Mouse (Mus musculus): ENCODE measurements around the gene Kif5a. TPM values are rescaled to one million over a fixed set of nuclear protein-coding genes. Genes with fewer than 3 reads are reported as not detected.

Gene Kif5a
- polyA plus RNA-seq, 1 experiment from 2014 or later: 0.06 TPM

DNA sequence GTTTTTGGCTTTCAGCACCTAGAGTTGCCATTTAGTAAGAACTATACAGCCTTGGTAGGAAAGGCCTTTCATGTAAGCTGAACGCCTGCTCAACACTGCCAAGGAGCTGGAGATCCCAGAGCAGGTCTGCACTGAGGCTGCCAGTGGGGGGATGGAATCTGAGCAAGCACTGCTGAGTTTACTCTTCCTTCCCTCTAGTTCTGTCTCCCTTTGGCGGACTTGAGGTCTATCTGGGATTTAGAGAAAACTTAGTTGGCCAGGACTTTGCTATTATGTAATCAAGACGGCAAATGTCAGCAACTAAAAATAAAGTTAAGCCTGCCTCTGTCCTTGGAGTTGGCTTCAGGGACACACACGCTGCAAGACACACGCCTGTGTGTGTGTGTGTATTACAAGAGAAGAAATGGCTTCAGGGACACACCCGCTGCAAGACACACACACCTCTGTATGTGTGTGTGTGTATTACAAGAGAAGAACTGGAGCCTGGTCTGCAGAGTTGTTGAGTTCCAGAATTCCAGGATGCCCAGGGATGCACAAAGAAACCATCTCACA lies 29.9 kb upstream of the Kif5a start:
- Histone ChIP-seq H3K4me3 (ENCODE audit: low read depth, low read length) (peak overlapping the region; percentile 76), H3K4me1 (ENCODE audit: insufficient read depth) (peaks cover 33% of the 10 kb centered on the region), H3K9me3 (ENCODE audit: low read length) (no peaks in the 10 kb centered on the region), H3K4me2 (ENCODE audit: low read depth, low read length) (peak overlapping the region; percentile 91), H3K36me3 (replicated peaks; ENCODE audit: insufficient read depth, low read length) (peaks cover 53% of the 10 kb centered on the region), H3K27ac (ENCODE audit: low read depth) (0 out of 2 replicates have a peak overlapping the region, but pooled peaks have one; percentile 99), H3K9ac (replicated peaks) (0 out of 2 replicates have a peak overlapping the region, but pooled peaks have one; percentile 76), H3K27me3 (ENCODE audit: insufficient read depth, low read length) (no peaks in the 10 kb centered on the region)
- WGBS (ENCODE audit: insufficient replicate concordance): 69% methylated on average over 6 of the region's 6 CpGs
- DNase-seq (no peak), ATAC-seq (no peak)
- TF ChIP-seq EP300 (IDR thresholded peaks at IDR 0.05; ENCODE audit: low read depth) (no peak), CTCF (IDR thresholded peaks at IDR 0.05; ENCODE audit: low read depth) (no peak)

- Histone ChIP-seq H3K4me3 (ENCODE audit: low read depth, low read length) (peak overlapping the region; percentile 76), H3K9me3 (ENCODE audit: low read length) (no peaks in the 10 kb centered on the region), H3K4me1 (ENCODE audit: insufficient read depth) (peaks cover 41% of the 10 kb centered on the region), H3K27me3 (ENCODE audit: insufficient read depth, low read length) (no peaks in the 10 kb centered on the region), H3K27ac (ENCODE audit: low read depth) (peak overlapping the region; percentile 99), H3K9ac (replicated peaks) (peak overlapping the region; percentile 76), H3K4me2 (ENCODE audit: low read depth, low read length) (peak overlapping the region; percentile 91), H3K36me3 (replicated peaks; ENCODE audit: insufficient read depth, low read length) (peaks cover 46% of the 10 kb centered on the region)
- peak; percentile 2; the same call in 1 of the 2 replicates for ATAC-seq
- no peak for DNase-seq
- TF ChIP-seq EP300 (IDR thresholded peaks at IDR 0.05; ENCODE audit: low read depth) (peak; percentile 84), CTCF (IDR thresholded peaks at IDR 0.05; ENCODE audit: low read depth) (no peak)
- 13% methylated on average over 5 of the region's 5 CpGs for WGBS (ENCODE audit: insufficient replicate concordance)
Observed at GRCm38 (mm10) chr10:127291881-127292638, 28.9 kb upstream of the Kif5a start.

DNA sequence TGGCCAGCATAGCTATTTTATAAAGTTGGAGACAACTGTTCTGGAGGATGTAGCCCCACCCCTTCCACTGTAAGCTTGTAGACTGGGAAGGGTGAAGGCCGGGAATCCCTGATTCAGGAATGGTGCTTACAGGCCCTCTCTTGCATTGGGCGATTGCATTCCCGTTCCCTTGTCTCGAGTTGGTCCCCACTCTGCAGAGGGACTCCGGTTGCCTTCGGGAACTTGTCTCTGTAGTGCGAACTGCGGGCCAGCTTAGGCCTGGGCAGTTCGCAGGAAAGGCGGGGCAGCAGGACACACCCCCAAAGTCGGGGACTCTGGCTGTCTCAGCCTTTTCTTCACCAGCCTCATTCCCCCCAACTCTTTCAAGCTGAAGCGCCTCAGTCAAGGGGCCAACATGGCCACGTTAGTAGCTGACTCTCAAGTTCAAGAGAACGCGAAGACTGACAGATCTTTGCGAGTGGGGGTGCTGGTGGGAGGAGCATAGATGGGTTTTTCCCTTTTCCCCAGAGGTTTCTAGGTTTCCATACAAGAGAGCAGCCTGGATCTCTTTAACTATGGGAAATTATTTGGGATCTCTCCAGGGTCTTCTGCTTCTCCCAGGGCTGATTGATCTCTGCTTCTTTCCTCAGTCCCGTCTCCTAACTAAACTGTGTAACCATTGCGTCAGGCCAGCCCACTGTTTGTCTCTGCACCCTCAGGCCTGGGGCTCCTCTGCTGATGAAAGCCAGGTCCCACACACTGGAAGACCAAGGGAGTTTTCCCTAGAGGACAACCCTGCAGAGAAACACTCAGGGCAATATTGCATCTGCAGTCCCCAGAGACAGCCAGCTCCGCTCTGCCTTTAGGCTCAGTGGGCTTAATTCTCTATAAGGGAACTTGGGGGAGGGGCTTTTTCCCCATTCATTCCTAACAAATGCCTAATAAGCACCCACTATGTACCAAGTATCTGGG lies 28.1 kb upstream of the Kif5a start:
- WGBS (ENCODE audit: insufficient replicate concordance): 2% methylated on average over 19 of the region's 19 CpGs
- Histone ChIP-seq H3K27ac (ENCODE audit: low read depth) (peak overlapping the region; percentile 99), H3K4me3 (ENCODE audit: low read depth, low read length) (peak overlapping the region; percentile 76), H3K27me3 (ENCODE audit: insufficient read depth, low read length) (no peaks in the 10 kb centered on the region), H3K9me3 (ENCODE audit: low read length) (no peaks in the 10 kb centered on the region), H3K36me3 (replicated peaks; ENCODE audit: insufficient read depth, low read length) (peaks cover 46% of the 10 kb centered on the region), H3K4me2 (ENCODE audit: low read depth, low read length) (peak overlapping the region; percentile 91), H3K9ac (replicated peaks) (peak overlapping the region; percentile 76), H3K4me1 (ENCODE audit: insufficient read depth) (peaks cover 50% of the 10 kb centered on the region)
- TF ChIP-seq CTCF (IDR thresholded peaks at IDR 0.05; ENCODE audit: low read depth) (no peak), EP300 (IDR thresholded peaks at IDR 0.05; ENCODE audit: low read depth) (no peak)
- ATAC-seq: peak; percentile 18
- peak; percentile 79 for DNase-seq

GRCm38 (mm10) chr10:127290307-127290929 lies 27.3 kb upstream of the Kif5a start:
- peaks cover 46% of the 10 kb centered on the region for H3K36me3 ChIP-seq (replicated peaks; ENCODE audit: insufficient read depth, low read length)
- H3K9me3 ChIP-seq (ENCODE audit: low read length): no peaks in the 10 kb centered on the region
- peak overlapping the region; percentile 91 for H3K4me2 ChIP-seq (ENCODE audit: low read depth, low read length)
- peak; percentile 71 for TF ChIP-seq EP300 (IDR thresholded peaks at IDR 0.05; ENCODE audit: low read depth)
- peak; percentile 23 for TF ChIP-seq CTCF (IDR thresholded peaks at IDR 0.05; ENCODE audit: low read depth)
- peak overlapping the region; percentile 99 for H3K27ac ChIP-seq (ENCODE audit: low read depth)
- under 1% methylated on average over 47 of the region's 47 CpGs for WGBS (ENCODE audit: insufficient replicate concordance)
- peak; percentile 77 for ATAC-seq
- H3K4me3 ChIP-seq (ENCODE audit: low read depth, low read length): peak overlapping the region; percentile 76
- peaks cover 51% of the 10 kb centered on the region for H3K4me1 ChIP-seq (ENCODE audit: insufficient read depth)
- peak overlapping the region; percentile 76 for H3K9ac ChIP-seq (replicated peaks)
- no peaks in the 10 kb centered on the region for H3K27me3 ChIP-seq (ENCODE audit: insufficient read depth, low read length)
- DNase-seq: peak; percentile 100

DNA sequence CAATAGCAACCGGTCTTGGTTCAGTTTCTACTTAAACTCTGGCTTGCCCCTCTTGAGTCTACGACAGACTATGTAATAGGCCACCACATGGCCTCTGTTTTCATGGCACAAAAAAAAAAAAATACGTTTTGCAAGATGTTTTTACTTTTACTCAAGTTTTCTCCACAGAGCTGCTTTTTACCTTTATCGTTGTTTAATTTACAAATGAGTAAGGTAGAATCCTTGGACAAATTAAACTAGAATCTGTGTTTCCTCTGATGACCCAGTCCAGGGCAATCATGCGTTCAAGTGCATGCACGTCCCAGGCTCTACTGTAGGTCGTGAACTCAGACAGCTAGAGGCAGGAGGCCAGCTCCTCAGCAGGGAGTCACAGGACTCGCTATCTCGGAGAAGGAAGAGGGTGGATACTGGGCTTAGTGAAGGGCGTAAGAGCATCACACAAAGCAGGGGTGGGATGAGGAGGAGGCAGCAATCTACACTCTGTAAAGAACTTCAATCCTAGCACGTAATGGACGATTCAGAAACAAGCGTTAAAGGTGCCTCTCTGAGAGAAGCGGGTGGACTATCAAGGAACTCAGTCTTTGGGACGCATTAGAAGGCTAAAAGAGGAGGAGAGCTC lies 26.5 kb upstream of the Kif5a start:
- peak; percentile 60 for DNase-seq
- Histone ChIP-seq H3K27me3 (ENCODE audit: insufficient read depth, low read length) (no peaks in the 10 kb centered on the region), H3K9ac (replicated peaks) (peak overlapping the region; percentile 72), H3K9me3 (ENCODE audit: low read length) (no peaks in the 10 kb centered on the region), H3K4me2 (ENCODE audit: low read depth, low read length) (peak overlapping the region; percentile 91), H3K4me1 (ENCODE audit: insufficient read depth) (peaks cover 51% of the 10 kb centered on the region), H3K27ac (ENCODE audit: low read depth) (peak overlapping the region; percentile 99), H3K4me3 (ENCODE audit: low read depth, low read length) (peak overlapping the region; percentile 76), H3K36me3 (replicated peaks; ENCODE audit: insufficient read depth, low read length) (peaks cover 46% of the 10 kb centered on the region)
- TF ChIP-seq EP300 (IDR thresholded peaks at IDR 0.05; ENCODE audit: low read depth) (no peak), CTCF (IDR thresholded peaks at IDR 0.05; ENCODE audit: low read depth) (no peak)
- ATAC-seq: peak; percentile 14
- WGBS (ENCODE audit: insufficient replicate concordance): 3% methylated on average over 15 of the region's 15 CpGs

Measured in liver, postnatal 0 days (tissue).